Mouse (Mus musculus) forebrain, embryonic 13.5 days (tissue): Measurements from ENCODE around the gene Fkbp4. TPM values are rescaled to one million over a fixed set of nuclear protein-coding genes. Genes with fewer than 3 reads are reported as not detected.
"Not testable (repeated sequence)": the region's sequence is repeated elsewhere in the genome, so short reads cannot be mapped to it uniquely, and the experiment has no call there.

Experiments used
- ATAC-seq: fragments of 200-750 bp; cut with Nextera tagmentation; 2 replicates; pipeline ENCODE4 v1.8.0; 2017
- H3K27ac ChIP-seq: fragments of 300-500 bp; sonication (generic); 2 replicates; pipeline ENCODE4 v1.5.1; 2015; ENCODE audit warnings: inconsistent platforms, mild to moderate bottlenecking, moderate library complexity
- H3K27me3 ChIP-seq: fragments of 300-500 bp; sonication (generic); 2 replicates; pipeline ENCODE4 v1.6.1; 2015; ENCODE audit warnings: mild to moderate bottlenecking, inconsistent platforms
- H3K36me3 ChIP-seq: fragments of 300-500 bp; sonication (generic); 2 replicates; pipeline ENCODE4 v1.6.1; 2015; ENCODE audit warnings: mild to moderate bottlenecking, inconsistent platforms; ENCODE audit not compliant: poor library complexity, severe bottlenecking
- H3K4me1 ChIP-seq: fragments of 300-500 bp; sonication (generic); 2 replicates; pipeline ENCODE4 v1.6.1; 2015; ENCODE audit warnings: inconsistent platforms
- H3K4me2 ChIP-seq: fragments of 300-500 bp; sonication (generic); 2 replicates; pipeline ENCODE4 v1.6.1; 2015; ENCODE audit warnings: inconsistent platforms, mild to moderate bottlenecking, moderate library complexity
- H3K4me3 ChIP-seq: fragments of 300-500 bp; sonication (generic); 2 replicates; pipeline ENCODE4 v1.5.1; 2015; ENCODE audit warnings: mild to moderate bottlenecking, inconsistent platforms
- H3K9ac ChIP-seq: fragments of 300-500 bp; sonication (generic); 2 replicates; pipeline ENCODE4 v1.6.1; 2015; ENCODE audit warnings: mild to moderate bottlenecking, inconsistent platforms
- H3K9me3 ChIP-seq: fragments of 300-500 bp; sonication (generic); replicated peaks from 2 replicates; pipeline ENCODE4 v1.6.1; 2016; ENCODE audit warnings: inconsistent platforms
- WGBS: fragments of 180-500 bp; shearing (Covaris S2); methylation state at CpG from one replicate; pipeline ENCODE4 v1.1.7; 2015; 5-methylcytosine and 5-hydroxymethylcytosine counted together
- polyA plus RNA-seq: library from polyadenylated mRNA; unstranded; fragments of >200 nt; fragmentation: Nextera tagmentation; extraction: Ambion mirVana; gene quantifications from 2 replicates; pipeline ENCODE4 v1.2.1, GENCODE M21; 2015

The Fkbp4 gene
- polyA plus RNA-seq, 1 experiment from 2014 or later, result 454 TPM

GRCm38 (mm10) chr6:128380594-128381167, 57.8 kb downstream of the Fkbp4 start:
- H3K27ac ChIP-seq, H3K4me2 ChIP-seq, H3K4me3 ChIP-seq, H3K27me3 ChIP-seq, H3K4me1 ChIP-seq, H3K9ac ChIP-seq, ATAC-seq, H3K9me3 ChIP-seq: not testable (repeated sequence)
- peaks cover 14% of the 10 kb centered on the region for H3K36me3 ChIP-seq
- WGBS, result 67% methylated on average over 1 of the region's 1 CpGs

Other genes starting within 250 kb of the Fkbp4 start
- 0.36 and 0.81 TPM in 2 replicates for gene Tead4, start 137.9 kb downstream of the Fkbp4 start, polyA plus RNA-seq
- 15.9 and 17.5 TPM in 2 replicates for gene Tulp3, start 82.8 kb downstream of the Fkbp4 start, polyA plus RNA-seq
- 180 TPM in 2 replicates for gene Rhno1, start 75.8 kb downstream of the Fkbp4 start, polyA plus RNA-seq
- gene Foxm1, start 75.7 kb downstream of the Fkbp4 start, polyA plus RNA-seq, result 42.5 and 44.0 TPM in 2 replicates
- 1.0 and 1.2 TPM in 2 replicates for gene Tex52, start 63.2 kb downstream of the Fkbp4 start, polyA plus RNA-seq
- gene Gm44596, start 63.2 kb downstream of the Fkbp4 start, polyA plus RNA-seq, result not detected in 2 replicates
- gene Nrip2, start 39.4 kb downstream of the Fkbp4 start, polyA plus RNA-seq, result 3.8 and 5.2 TPM in 2 replicates
- 35.2 and 38.1 TPM in 2 replicates for gene Itfg2, start 13.7 kb downstream of the Fkbp4 start, polyA plus RNA-seq
- 0.43 TPM in 1 of 2 replicates, not detected in the other for gene Pzp, start 88.0 kb upstream of the Fkbp4 start, polyA plus RNA-seq
- 2.2 and 2.6 TPM in 2 replicates for gene A2ml1, start 142.9 kb upstream of the Fkbp4 start, polyA plus RNA-seq
- not detected in 2 replicates for gene Klrb1a, start 184.9 kb upstream of the Fkbp4 start, polyA plus RNA-seq
- not detected in 2 replicates for gene Clec2h, start 223.7 kb upstream of the Fkbp4 start, polyA plus RNA-seq